Mouse (Mus musculus) heart, adult 2 months (tissue): ENCODE measurements at regions not wholly inside any gene's neighbourhood (a gene's known extent, or its start where the extent isn't known, plus 50 kb on each side); places are given as distances from the start of the nearest gene placed in this dataset.

ENCODE experiments used
- DNase-seq, 2 experiments: peaks; one replicate each; pipeline ENCODE4 v3.0.0; 2021
- H3K27ac ChIP-seq: fragments of 200-600 bp; 2 replicates; pipeline ENCODE4 v1.8.1; 2022
- H3K27me3 ChIP-seq: fragments of 200-500 bp; 2 replicates; pipeline ENCODE4 v1.6.1; 2012; ENCODE audit warnings: mild to moderate bottlenecking, low read length, inconsistent platforms, mixed read lengths; ENCODE audit not compliant: control insufficient read depth, insufficient read depth
- H3K36me3 ChIP-seq: fragments of 200-500 bp; 2 replicates; pipeline ENCODE4 v1.6.1; 2012; ENCODE audit warnings: low read length, inconsistent platforms; ENCODE audit not compliant: control insufficient read depth, insufficient read depth
- H3K4me1 ChIP-seq: fragments of 200-500 bp; 2 replicates; pipeline ENCODE4 v1.6.1; 2011; ENCODE audit warnings: low read length; ENCODE audit not compliant: control insufficient read depth, insufficient read depth
- H3K4me3 ChIP-seq: fragments of 200-600 bp; 2 replicates; pipeline ENCODE4 v1.8.1; 2022
- H3K79me2 ChIP-seq: fragments of 200-500 bp; replicated peaks from 2 replicates; pipeline ENCODE4 v1.6.1; 2012; ENCODE audit warnings: mild to moderate bottlenecking, inconsistent platforms, low read length, moderate library complexity, mixed read lengths; ENCODE audit not compliant: control insufficient read depth, insufficient read depth
- H3K9ac ChIP-seq: fragments of 200-500 bp; 2 replicates; pipeline ENCODE4 v1.6.1; 2012; ENCODE audit warnings: low read depth, mild to moderate bottlenecking, control low read depth, inconsistent platforms, low read length, mixed read lengths
- CTCF ChIP-seq: fragments of 200-600 bp; IDR thresholded peaks from 2 replicates; pipeline ENCODE4 v1.8.1; 2022; ENCODE audit warnings: antibody characterized with exemption, mild to moderate bottlenecking, moderate library complexity
- EP300 ChIP-seq: fragments of 200-500 bp; IDR thresholded peaks from 2 replicates; pipeline ENCODE4 v1.6.1; 2011; ENCODE audit warnings: low read depth, low read length, control low read depth; ENCODE audit not compliant: insufficient read depth
- POLR2A ChIP-seq: fragments of 200-500 bp; IDR thresholded peaks from 2 replicates; pipeline ENCODE4 v1.6.1; 2011; ENCODE audit warnings: mild to moderate bottlenecking, low read depth, low read length, control low read depth; ENCODE audit not compliant: insufficient read depth
- WGBS: fragments of 180-500 bp; shearing (Covaris S2); methylation state at CpG from one replicate; pipeline ENCODE4 v1.1.7; 2018; 5-methylcytosine and 5-hydroxymethylcytosine counted together
- intact Hi-C: fragments of 180-260 bp; cut with DNase I; formaldehyde crosslinking; loops from one replicate; pipeline ENCODE4 v1.15.1; 2025

GRCm38 (mm10) chr12:85527011-85527410, 53.3 kb downstream of the Fos start:
- WGBS = 87% methylated on average over 9 of the region's 9 CpGs
- intact Hi-C loops = no loop called here
- no peak overlapping the region for H3K9ac ChIP-seq
- DNase-seq = no peak
- H3K27ac ChIP-seq = no peak overlapping the region
- peaks cover 11% of the 10 kb centered on the region for H3K4me1 ChIP-seq
- H3K27me3 ChIP-seq = no peaks in the 10 kb centered on the region
- no peaks in the 10 kb centered on the region for H3K36me3 ChIP-seq
- H3K79me2 ChIP-seq = no peaks in the 10 kb centered on the region
- TF ChIP-seq POLR2A (no peak), CTCF (no peak), EP300 (no peak)
- H3K4me3 ChIP-seq = no peak overlapping the region

GRCm38 (mm10) chr12:85531638-85532037, 57.9 kb downstream of the Fos start:
- no peak overlapping the region for H3K9ac ChIP-seq
- no peaks in the 10 kb centered on the region for H3K27me3 ChIP-seq
- DNase-seq = no peak
- no peak overlapping the region for H3K4me3 ChIP-seq
- no peaks in the 10 kb centered on the region for H3K79me2 ChIP-seq
- H3K4me1 ChIP-seq = peaks cover 12% of the 10 kb centered on the region
- TF ChIP-seq EP300 = no peak
- TF ChIP-seq POLR2A = no peak
- TF ChIP-seq CTCF = peak; percentile 61
- 83% methylated on average over 1 of the region's 1 CpGs for WGBS
- intact Hi-C loops = loop anchor here (1.0 kb wide), 1 partner anchor 69 kb away; no protein-coding TSS in a partner anchor
- no peaks in the 10 kb centered on the region for H3K36me3 ChIP-seq
- no peak overlapping the region; the same call in 1 of the 2 replicates for H3K27ac ChIP-seq

GRCm38 (mm10) chr12:85532221-85532612, 58.5 kb downstream of the Fos start:
- intact Hi-C loops = loop anchor here (1.0 kb wide), 1 partner anchor 68 kb away; no protein-coding TSS in a partner anchor
- no peaks in the 10 kb centered on the region for H3K36me3 ChIP-seq
- H3K27me3 ChIP-seq = no peaks in the 10 kb centered on the region
- peak overlapping the region; percentile 77 for H3K27ac ChIP-seq
- 49% methylated on average over 3 of the region's 3 CpGs for WGBS
- H3K79me2 ChIP-seq = no peaks in the 10 kb centered on the region
- peak in 1 of 2 experiments; percentile 64 for DNase-seq
- TF ChIP-seq POLR2A (no peak), EP300 (no peak), CTCF (no peak)
- no peak overlapping the region for H3K4me3 ChIP-seq
- no peak overlapping the region for H3K9ac ChIP-seq
- H3K4me1 ChIP-seq = peaks cover 12% of the 10 kb centered on the region

- peak; percentile 35; the same call in 1 of the 2 replicates for TF ChIP-seq POLR2A
- TF ChIP-seq CTCF = no peak
- peak; percentile 92 for TF ChIP-seq EP300
- WGBS = 8% methylated on average over 14 of the region's 14 CpGs
- Histone ChIP-seq H3K79me2 (no peaks in the 10 kb centered on the region), H3K27ac (peak overlapping the region; percentile 77), H3K27me3 (no peaks in the 10 kb centered on the region), H3K4me3 (no peak overlapping the region), H3K36me3 (no peaks in the 10 kb centered on the region), H3K4me1 (peaks cover 12% of the 10 kb centered on the region), H3K9ac (no peak overlapping the region)
- peak; percentile 78 to 88 for DNase-seq
- intact Hi-C loops = loop anchor here (1.0 kb wide), 1 partner anchor 67 kb away; no protein-coding TSS in a partner anchor
Observed at GRCm38 (mm10) chr12:85532613-85533460, 59.1 kb downstream of the Fos start.

- 91% methylated on average over 3 of the region's 3 CpGs for WGBS
- no peaks in the 10 kb centered on the region for H3K27me3 ChIP-seq
- H3K4me3 ChIP-seq = no peak overlapping the region
- no peaks in the 10 kb centered on the region for H3K79me2 ChIP-seq
- DNase-seq = no peak
- peaks cover 12% of the 10 kb centered on the region for H3K4me1 ChIP-seq
- no peaks in the 10 kb centered on the region for H3K36me3 ChIP-seq
- no peak overlapping the region for H3K9ac ChIP-seq
- no peak for TF ChIP-seq CTCF
- TF ChIP-seq EP300 = no peak
- intact Hi-C loops = no loop called here
- peak overlapping the region; percentile 77 for H3K27ac ChIP-seq
Observed at GRCm38 (mm10) chr12:85533603-85534002, 59.9 kb downstream of the Fos start.

- DNase-seq = no peak
- no peak overlapping the region for H3K4me3 ChIP-seq
- peaks cover 4% of the 10 kb centered on the region for H3K4me1 ChIP-seq
- H3K9ac ChIP-seq = no peak overlapping the region
- WGBS = 46% methylated on average over 7 of the region's 7 CpGs
- intact Hi-C loops = no loop called here
- no peaks in the 10 kb centered on the region for H3K27me3 ChIP-seq
- H3K79me2 ChIP-seq = no peaks in the 10 kb centered on the region
- no peaks in the 10 kb centered on the region for H3K36me3 ChIP-seq
- no peak for TF ChIP-seq POLR2A
- no peak overlapping the region for H3K27ac ChIP-seq
Observed at GRCm38 (mm10) chr12:85539423-85539822, 59.4 kb upstream of the Jdp2 start.
